Mouse (Mus musculus) liver, embryonic 14.5 days (tissue): Measurements from ENCODE around the gene Maea. TPM values are rescaled to one million over a fixed set of nuclear protein-coding genes. Genes with fewer than 3 reads are reported as not detected.

Experiments
- ATAC-seq: fragments of 200-750 bp; cut with Nextera tagmentation; 2 replicates; pipeline ENCODE4 v1.8.0; 2017; ENCODE audit warnings: moderate number of reproducible peaks, mild to moderate bottlenecking, moderate library complexity; ENCODE audit not compliant: insufficient read depth
- DNase-seq, 3 experiments: peaks; one replicate each; pipeline ENCODE4 v3.0.0-alpha.2; 2012 to 2013; ENCODE audit warnings: low read depth in 3 of 3, low spot score in 3 of 3
- H3K27ac ChIP-seq: fragments of 300-500 bp; sonication (generic); 2 replicates; pipeline ENCODE4 v1.5.1; 2014; ENCODE audit warnings: moderate library complexity, mild to moderate bottlenecking, control low read depth, inconsistent platforms
- H3K27me3 ChIP-seq: fragments of 300-500 bp; sonication (generic); 2 replicates; pipeline ENCODE4 v1.6.1; 2014; ENCODE audit warnings: mild to moderate bottlenecking, low read length, moderate library complexity; ENCODE audit not compliant: control insufficient read depth, insufficient read depth
- H3K36me3 ChIP-seq: fragments of 300-500 bp; sonication (generic); replicated peaks from 2 replicates; pipeline ENCODE4 v1.6.1; 2014; ENCODE audit warnings: low read depth; ENCODE audit not compliant: control insufficient read depth, insufficient read depth
- H3K4me1 ChIP-seq, 2 experiments: fragments of 200-500 bp in 1 of 2; fragments of 300-500 bp in 1 of 2; sonication (generic) in 1 of 2; replicated peaks; 2 replicates each; pipeline ENCODE4 v1.6.1; 2012 to 2014; ENCODE audit warnings: antibody characterized with exemption in 1 of 2, inconsistent platforms in 1 of 2, low read length in 1 of 2; ENCODE audit not compliant: control insufficient read depth in 2 of 2, insufficient read depth in 2 of 2
- H3K4me2 ChIP-seq: fragments of 300-500 bp; sonication (generic); 2 replicates; pipeline ENCODE4 v1.6.1; 2014; ENCODE audit warnings: low read depth, mild to moderate bottlenecking, control low read depth, moderate library complexity
- H3K4me3 ChIP-seq, 2 experiments: fragments of 200-500 bp in 1 of 2; fragments of 300-500 bp in 1 of 2; sonication (generic) in 1 of 2; 2 replicates each; pipeline ENCODE4 v1.5.1; 2012 to 2014; ENCODE audit warnings: low read depth in 2 of 2, low read length in 2 of 2, mild to moderate bottlenecking in 2 of 2, control low read depth in 1 of 2, inconsistent platforms in 1 of 2, moderate library complexity in 1 of 2; ENCODE audit not compliant: insufficient read depth in 1 of 2
- H3K9ac ChIP-seq: fragments of 300-500 bp; sonication (generic); replicated peaks from 2 replicates; pipeline ENCODE4 v1.6.1; 2014; ENCODE audit warnings: mild to moderate bottlenecking, control low read depth, moderate library complexity
- H3K9me3 ChIP-seq: fragments of 300-500 bp; sonication (generic); 2 replicates; pipeline ENCODE4 v1.6.1; 2016; ENCODE audit warnings: low read length, mixed read lengths; ENCODE audit not compliant: control insufficient read depth
- CTCF ChIP-seq: IDR thresholded peaks from 2 replicates; pipeline ENCODE4 v1.5.1; 2016; ENCODE audit warnings: antibody characterized with exemption, low read depth, control low read depth
- EP300 ChIP-seq: IDR thresholded peaks from 2 replicates; pipeline ENCODE4 v1.6.1; 2016; ENCODE audit warnings: antibody characterized with exemption, low read depth
- WGBS: fragments of 180-500 bp; shearing (Covaris S2); extraction: QIAGEN DNeasy Blood & Tissue Kit; methylation state at CpG from one replicate; pipeline ENCODE4 v1.1.7; 2014; ENCODE audit not compliant: insufficient replicate concordance; 5-methylcytosine and 5-hydroxymethylcytosine counted together
- polyA plus RNA-seq, 2 experiments: library from polyadenylated mRNA; depleted of rRNA in 1 of 2; stranded (reverse) in 1 of 2; unstranded in 1 of 2; fragments of >200 nt; fragmentation: Nextera tagmentation in 1 of 2; extraction: Ambion mirVana in 1 of 2; gene quantifications; 2 replicates each; pipeline versions ENCODE4 v1.2.1 to v1.2.3; 2012 to 2014

Maea gene
- polyA plus RNA-seq, 2 experiments, result 40.0 to 47.2 TPM

GRCm38 (mm10) chr5:33344070-33344469, 8.8 kb downstream of the Maea start:
- Histone ChIP-seq H3K4me1 (peaks cover 16 to 25% of the 10 kb centered on the region in 2 experiments), H3K9me3 (no peaks in the 10 kb centered on the region), H3K27ac (no peak overlapping the region), H3K36me3 (no peaks in the 10 kb centered on the region), H3K4me3 (no peak overlapping the region), H3K27me3 (no peaks in the 10 kb centered on the region), H3K4me2 (no peak overlapping the region), H3K9ac (no peak overlapping the region)
- DNase-seq, result peak in 1 of 3 experiments; percentile 30
- TF ChIP-seq EP300 (0 out of 2 replicates have a peak, but pooled peaks have one; percentile 14), CTCF (no peak)
- WGBS, result 17% methylated on average over 3 of the region's 3 CpGs
- peak; percentile 80 for ATAC-seq

- Histone ChIP-seq H3K27ac (no peak overlapping the region), H3K4me3 (no peak overlapping the region), H3K36me3 (no peaks in the 10 kb centered on the region), H3K27me3 (no peaks in the 10 kb centered on the region), H3K9ac (no peak overlapping the region), H3K4me1 (peaks cover 16 to 27% of the 10 kb centered on the region in 2 experiments), H3K9me3 (no peaks in the 10 kb centered on the region), H3K4me2 (no peak overlapping the region)
- 55% methylated on average over 3 of the region's 3 CpGs for WGBS
- DNase-seq (no peak), ATAC-seq (no peak)
- TF ChIP-seq CTCF (no peak), EP300 (no peak)
Measured at GRCm38 (mm10) chr5:33347620-33348019, 12.3 kb downstream of the Maea start.

GRCm38 (mm10) chr5:33349205-33349604, 13.9 kb downstream of the Maea start:
- Histone ChIP-seq H3K4me3 (no peak overlapping the region), H3K4me1 (peaks cover 3 to 13% of the 10 kb centered on the region in 2 experiments), H3K9me3 (no peaks in the 10 kb centered on the region), H3K27ac (no peak overlapping the region), H3K9ac (no peak overlapping the region), H3K4me2 (no peak overlapping the region), H3K36me3 (no peaks in the 10 kb centered on the region), H3K27me3 (no peaks in the 10 kb centered on the region)
- 85% methylated on average over 5 of the region's 5 CpGs for WGBS
- DNase-seq (no peak), ATAC-seq (no peak)
- TF ChIP-seq EP300, result no peak

- 60% methylated on average over 4 of the region's 4 CpGs for WGBS
- Histone ChIP-seq H3K9ac (no peak overlapping the region), H3K4me3 (no peak overlapping the region), H3K36me3 (no peaks in the 10 kb centered on the region), H3K4me2 (no peak overlapping the region), H3K9me3 (no peaks in the 10 kb centered on the region), H3K27ac (no peak overlapping the region), H3K4me1 (peaks cover 0 to 8% of the 10 kb centered on the region in 2 experiments; a peak in 2 of 4 replicates), H3K27me3 (no peaks in the 10 kb centered on the region)
- ATAC-seq (no peak), DNase-seq (no peak)
- TF ChIP-seq EP300, result no peak
- no peak for TF ChIP-seq CTCF
Measured at GRCm38 (mm10) chr5:33349706-33350105, 14.4 kb downstream of the Maea start.

GRCm38 (mm10) chr5:33351556-33352272, 16.4 kb downstream of the Maea start:
- Histone ChIP-seq H3K27ac (no peak overlapping the region), H3K36me3 (no peaks in the 10 kb centered on the region), H3K9me3 (no peaks in the 10 kb centered on the region), H3K4me3 (no peak overlapping the region), H3K4me2 (no peak overlapping the region), H3K27me3 (no peaks in the 10 kb centered on the region), H3K9ac (no peak overlapping the region; the same call in 1 of the 2 replicates), H3K4me1 (peaks cover 0 to 4% of the 10 kb centered on the region in 2 experiments; a peak in 2 of 4 replicates)
- WGBS, result 37% methylated on average over 3 of the region's 3 CpGs
- ATAC-seq (no peak), DNase-seq (no peak)
- TF ChIP-seq CTCF, result no peak
- TF ChIP-seq EP300, result no peak
